Mouse (Mus musculus) common myeloid progenitor, adult 5-6 weeks (primary cell): Measurements from ENCODE around the gene Gm3424. TPM values are rescaled to one million over a fixed set of nuclear protein-coding genes. Genes with fewer than 3 reads are reported as not detected.
"Not testable (repeated sequence)": the region's sequence is repeated elsewhere in the genome, so short reads cannot be mapped to it uniquely, and the experiment has no call there.

ENCODE experiments used
- ATAC-seq: replicated peaks from 2 replicates; pipeline ENCODE4 v1.8.0; 2016; ENCODE audit warnings: low read depth, mild to moderate bottlenecking, moderate TSS enrichment, inconsistent platforms; ENCODE audit not compliant: poor library complexity, severe bottlenecking
- total RNA-seq: library from RNA; stranded (forward); fragments of 200-1000, 187-1606 nt; gene quantifications from 2 replicates; pipeline ENCODE4 v1.2.3, GENCODE M21; 2017

Gene Gm3424
- total RNA-seq: not detected in 2 replicates

GRCm38 (mm10) chr14:5830229-5830628 lies at the start of gene Gm3424:
Gene Gm3424 (minus strand): TSS chr14:5830329.
- not testable (repeated sequence) for ATAC-seq

GRCm38 (mm10) chr14:5879791-5880190 lies 49.7 kb upstream of the Gm3424 start:
- ATAC-seq: not testable (repeated sequence)

- not testable (repeated sequence) for ATAC-seq
Observed at GRCm38 (mm10) chr14:5879136-5879535, 49.0 kb upstream of the Gm3424 start.

DNA sequence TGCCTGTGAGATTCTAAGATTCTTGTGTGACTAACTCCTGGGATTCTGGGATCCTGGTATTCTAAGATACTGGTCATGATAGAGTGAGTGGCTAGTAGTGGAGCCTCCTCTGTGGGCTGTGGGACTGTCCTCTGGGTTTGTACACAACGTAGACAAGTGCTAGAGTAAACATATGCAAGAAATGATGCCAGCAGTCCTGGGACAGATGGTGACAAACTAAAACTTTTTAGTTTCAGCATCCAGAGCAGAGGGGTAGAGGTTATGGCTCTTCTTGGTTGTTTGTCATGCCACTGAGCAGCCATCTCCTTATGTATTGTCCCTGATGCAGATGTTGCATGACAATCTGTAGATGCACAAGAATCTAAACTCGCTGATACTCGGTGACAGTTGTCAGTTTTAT lies 25.8 kb upstream of the Gm3424 start:
- ATAC-seq: not testable (repeated sequence)

DNA sequence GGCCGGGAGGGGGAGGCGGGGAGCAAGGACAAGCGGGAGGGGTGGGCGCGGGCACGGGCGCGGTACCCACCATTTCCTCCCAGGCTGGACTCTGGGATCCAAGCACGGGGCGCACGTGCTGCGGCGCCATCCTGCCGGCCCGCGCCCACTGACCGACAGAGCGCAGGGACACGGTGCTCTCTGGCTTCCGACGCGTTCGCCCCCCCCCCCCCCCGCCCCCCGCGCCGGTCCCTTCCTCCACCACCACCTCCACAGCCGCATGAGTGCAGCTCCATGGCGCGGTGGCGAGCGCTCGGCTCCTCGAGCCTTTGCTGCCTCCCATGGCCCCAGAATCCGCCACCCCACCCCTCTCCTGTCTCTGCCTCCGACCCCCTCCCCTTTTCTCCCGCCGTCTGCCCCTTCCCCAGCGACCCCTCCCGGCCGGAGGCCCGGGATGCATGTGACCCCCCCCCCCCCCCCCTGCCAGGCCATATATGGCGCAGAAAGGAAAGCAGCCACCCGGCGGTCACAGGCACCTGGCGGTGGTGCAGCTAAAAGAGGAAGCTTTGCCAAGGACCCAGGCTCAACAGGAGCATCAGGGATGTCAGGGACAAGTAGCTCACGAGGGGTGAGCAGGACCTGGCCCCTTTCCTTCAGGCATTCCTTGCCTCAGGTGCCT lies 17.3 kb downstream of the Gm3424 start:
- ATAC-seq: not testable (repeated sequence)

GRCm38 (mm10) chr14:5807882-5808281 lies 22.2 kb downstream of the Gm3424 start, which contains the start of gene Gm3383:
Gene Gm3383 (minus strand): TSS chr14:5807982.
- not testable (repeated sequence) for ATAC-seq

Other genes with a start within 250 kb of the Gm3424 start
- gene Gm8265, start 197.3 kb downstream of the Gm3424 start, total RNA-seq: not detected in 2 replicates
- not detected in 2 replicates for gene Gm9603, start 142.9 kb downstream of the Gm3424 start, total RNA-seq
- not detected in 2 replicates for gene Gm3373, start 88.8 kb downstream of the Gm3424 start, total RNA-seq
- 0.29 and 1.1 TPM in 2 replicates for gene Gm3383, start 22.3 kb downstream of the Gm3424 start, total RNA-seq
- not detected in 2 replicates for gene Gm8237, start 50.1 kb upstream of the Gm3424 start, total RNA-seq
- gene Gm3248, start 131.4 kb upstream of the Gm3424 start, total RNA-seq: not detected in 2 replicates
- not detected in 2 replicates for gene Gm3453, start 148.8 kb upstream of the Gm3424 start, total RNA-seq
- not detected in 2 replicates for gene Gm6337, start 227.9 kb upstream of the Gm3424 start, total RNA-seq